Mouse (Mus musculus): ENCODE measurements around the gene St3gal3. TPM values are rescaled to one million over a fixed set of nuclear protein-coding genes. Genes with fewer than 3 reads are reported as not detected.

St3gal3 gene
- polyA plus RNA-seq, 1 experiment from 2014 or later = 7.3 TPM

GRCm38 (mm10) chr4:117887920-117888319, 246.8 kb downstream of the St3gal3 start:
- DNase-seq (ENCODE audit: low spot score) (no peak), ATAC-seq (ENCODE audit: insufficient number of reproducible peaks, low FRiP score, low TSS enrichment, low read depth) (no peak)
- Histone ChIP-seq H3K9ac (ENCODE audit: low read length) (no peak overlapping the region), H3K27ac (replicated peaks; ENCODE audit: low read depth, low read length) (no peak overlapping the region), H3K4me2 (ENCODE audit: low read depth, severe bottlenecking) (peak overlapping the region; percentile 95; the same call in 1 of the 2 replicates), H3K9me3 (ENCODE audit: control insufficient read depth, low read length) (no peaks in the 10 kb centered on the region), H3K36me3 (ENCODE audit: control insufficient read depth, insufficient read depth, low read length) (peaks cover 15% of the 10 kb centered on the region), H3K4me1 (ENCODE audit: control insufficient read depth, insufficient read depth, low read length) (peaks cover 12% of the 10 kb centered on the region; the same call in 1 of the 2 replicates), H3K27me3 (ENCODE audit: control insufficient read depth, insufficient read depth, low read length) (no peaks in the 10 kb centered on the region), H3K4me3 (ENCODE audit: low read depth, low read length) (no peak overlapping the region; the same call in 1 of the 2 replicates)
- WGBS = 72% methylated on average over 2 of the region's 2 CpGs

- Histone ChIP-seq H3K27me3 (ENCODE audit: control insufficient read depth, insufficient read depth, low read length) (no peaks in the 10 kb centered on the region), H3K9ac (ENCODE audit: low read length) (peak within 1 kb of the TSS; percentile 65), H3K4me2 (ENCODE audit: low read depth, severe bottlenecking) (peak within 1 kb of the TSS; percentile 95), H3K4me1 (ENCODE audit: control insufficient read depth, insufficient read depth, low read length) (peaks cover 14% of the 10 kb centered on the region; the same call in 1 of the 2 replicates), H3K36me3 (ENCODE audit: control insufficient read depth, insufficient read depth, low read length) (peaks cover 15% of the 10 kb centered on the region), H3K27ac (replicated peaks; ENCODE audit: low read depth, low read length) (no peak within 1 kb of the TSS; the same call in 1 of the 2 replicates), H3K9me3 (ENCODE audit: control insufficient read depth, low read length) (no peaks in the 10 kb centered on the region), H3K4me3 (ENCODE audit: low read depth, low read length) (peak within 1 kb of the TSS; percentile 89)
- WGBS = under 1% methylated on average over 36 of the region's 37 CpGs
- ATAC-seq (ENCODE audit: insufficient number of reproducible peaks, low FRiP score, low TSS enrichment, low read depth) (peak; percentile 82), DNase-seq (ENCODE audit: low spot score) (peak; percentile 95)
Measured at GRCm38 (mm10) chr4:117887133-117887532, 247.6 kb downstream of the St3gal3 start, which contains the start of gene Atp6v0b. TSS of gene Atp6v0b (minus strand) at chr4:117887333.

GRCm38 (mm10) chr4:117886644-117887043, 248.1 kb downstream of the St3gal3 start:
- no peak overlapping the region; the same call in 1 of the 2 replicates for H3K27ac ChIP-seq (replicated peaks; ENCODE audit: low read depth, low read length)

GRCm38 (mm10) chr4:117885994-117886393, 248.7 kb downstream of the St3gal3 start:
- Histone ChIP-seq H3K4me2 (ENCODE audit: low read depth, severe bottlenecking) (peak overlapping the region; percentile 95; the same call in 1 of the 2 replicates), H3K4me3 (ENCODE audit: low read depth, low read length) (peak overlapping the region; percentile 89; the same call in 1 of the 2 replicates), H3K9me3 (ENCODE audit: control insufficient read depth, low read length) (no peaks in the 10 kb centered on the region), H3K4me1 (ENCODE audit: control insufficient read depth, insufficient read depth, low read length) (peaks cover 16% of the 10 kb centered on the region; the same call in 1 of the 2 replicates), H3K27ac (replicated peaks; ENCODE audit: low read depth, low read length) (no peak overlapping the region), H3K27me3 (ENCODE audit: control insufficient read depth, insufficient read depth, low read length) (no peaks in the 10 kb centered on the region), H3K9ac (ENCODE audit: low read length) (no peak overlapping the region), H3K36me3 (ENCODE audit: control insufficient read depth, insufficient read depth, low read length) (peaks cover 15% of the 10 kb centered on the region)
- no peak for ATAC-seq (ENCODE audit: insufficient number of reproducible peaks, low FRiP score, low TSS enrichment, low read depth)
- DNase-seq (ENCODE audit: low spot score) = no peak
- 88% methylated on average over 9 of the region's 9 CpGs for WGBS

More at GRCm38 (mm10) chr4:117886644-117887043, 248.1 kb downstream of the St3gal3 start:
- Histone ChIP-seq H3K9me3 (ENCODE audit: control insufficient read depth, low read length) (no peaks in the 10 kb centered on the region), H3K4me1 (ENCODE audit: control insufficient read depth, insufficient read depth, low read length) (peaks cover 16% of the 10 kb centered on the region; the same call in 1 of the 2 replicates), H3K36me3 (ENCODE audit: control insufficient read depth, insufficient read depth, low read length) (peaks cover 15% of the 10 kb centered on the region), H3K4me2 (ENCODE audit: low read depth, severe bottlenecking) (peak overlapping the region; percentile 95), H3K4me3 (ENCODE audit: low read depth, low read length) (peak overlapping the region; percentile 89), H3K27me3 (ENCODE audit: control insufficient read depth, insufficient read depth, low read length) (no peaks in the 10 kb centered on the region), H3K9ac (ENCODE audit: low read length) (peak overlapping the region; percentile 65)
- no peak for DNase-seq (ENCODE audit: low spot score)
- ATAC-seq (ENCODE audit: insufficient number of reproducible peaks, low FRiP score, low TSS enrichment, low read depth) = 0 out of 2 replicates have a peak, but pooled peaks have one; percentile 1
- WGBS = 1% methylated on average over 22 of the region's 24 CpGs

- peaks cover 15% of the 10 kb centered on the region for H3K36me3 ChIP-seq (ENCODE audit: control insufficient read depth, insufficient read depth, low read length)
- ATAC-seq (ENCODE audit: insufficient number of reproducible peaks, low FRiP score, low TSS enrichment, low read depth) = no peak
- H3K4me1 ChIP-seq (ENCODE audit: control insufficient read depth, insufficient read depth, low read length) = peaks cover 16% of the 10 kb centered on the region; the same call in 1 of the 2 replicates
- WGBS = 93% methylated on average over 10 of the region's 10 CpGs
- H3K9me3 ChIP-seq (ENCODE audit: control insufficient read depth, low read length) = no peaks in the 10 kb centered on the region
- no peaks in the 10 kb centered on the region for H3K27me3 ChIP-seq (ENCODE audit: control insufficient read depth, insufficient read depth, low read length)
- DNase-seq (ENCODE audit: low spot score) = no peak
- no peak overlapping the region for H3K9ac ChIP-seq (ENCODE audit: low read length)
- no peak overlapping the region for H3K4me3 ChIP-seq (ENCODE audit: low read depth, low read length)
- no peak overlapping the region for H3K4me2 ChIP-seq (ENCODE audit: low read depth, severe bottlenecking)
- no peak overlapping the region for H3K27ac ChIP-seq (replicated peaks; ENCODE audit: low read depth, low read length)
Measured at GRCm38 (mm10) chr4:117885093-117885492, 249.6 kb downstream of the St3gal3 start.

- H3K4me2 ChIP-seq (ENCODE audit: low read depth, severe bottlenecking) = no peak overlapping the region
- H3K9me3 ChIP-seq (ENCODE audit: control insufficient read depth, low read length) = no peaks in the 10 kb centered on the region
- H3K9ac ChIP-seq (ENCODE audit: low read length) = no peak overlapping the region
- ATAC-seq (ENCODE audit: insufficient number of reproducible peaks, low FRiP score, low TSS enrichment, low read depth) = no peak
- no peak overlapping the region for H3K4me3 ChIP-seq (ENCODE audit: low read depth, low read length)
- H3K27me3 ChIP-seq (ENCODE audit: control insufficient read depth, insufficient read depth, low read length) = no peaks in the 10 kb centered on the region
- H3K27ac ChIP-seq (replicated peaks; ENCODE audit: low read depth, low read length) = no peak overlapping the region
- no peak for DNase-seq (ENCODE audit: low spot score)
- 100% methylated on average over 1 of the region's 1 CpGs for WGBS
- peaks cover 16% of the 10 kb centered on the region; the same call in 1 of the 2 replicates for H3K4me1 ChIP-seq (ENCODE audit: control insufficient read depth, insufficient read depth, low read length)
- peaks cover 14% of the 10 kb centered on the region for H3K36me3 ChIP-seq (ENCODE audit: control insufficient read depth, insufficient read depth, low read length)
Measured at GRCm38 (mm10) chr4:117884146-117884545, 250.6 kb downstream of the St3gal3 start.

- peaks cover 16% of the 10 kb centered on the region; the same call in 1 of the 2 replicates for H3K4me1 ChIP-seq (ENCODE audit: control insufficient read depth, insufficient read depth, low read length)
- WGBS = under 1% methylated on average over 90 of the region's 103 CpGs
- peak within 1 kb of the TSS; percentile 92 for H3K9ac ChIP-seq (ENCODE audit: low read length)
- peak; percentile 53; the same call in 1 of the 2 replicates for ATAC-seq (ENCODE audit: insufficient number of reproducible peaks, low FRiP score, low TSS enrichment, low read depth)
- peak within 1 kb of the TSS; percentile 78 for H3K4me3 ChIP-seq (ENCODE audit: low read depth, low read length)
- peak within 1 kb of the TSS; percentile 68; the same call in 1 of the 2 replicates for H3K27ac ChIP-seq (replicated peaks; ENCODE audit: low read depth, low read length)
- no peaks in the 10 kb centered on the region for H3K9me3 ChIP-seq (ENCODE audit: control insufficient read depth, low read length)
- no peaks in the 10 kb centered on the region for H3K27me3 ChIP-seq (ENCODE audit: control insufficient read depth, insufficient read depth, low read length)
- peak within 1 kb of the TSS; percentile 84 for H3K4me2 ChIP-seq (ENCODE audit: low read depth, severe bottlenecking)
- H3K36me3 ChIP-seq (ENCODE audit: control insufficient read depth, insufficient read depth, low read length) = peaks cover 12% of the 10 kb centered on the region
- peak; percentile 77 for DNase-seq (ENCODE audit: low spot score)
Measured at GRCm38 (mm10) chr4:117882701-117883691, 251.7 kb downstream of the St3gal3 start, which contains the start of gene B4galt2. TSS of gene B4galt2 (minus strand) at chr4:117883487.
